Mouse (Mus musculus) liver, adult 2 months (tissue): ENCODE data around the gene Foxj1.

Source experiments
- CTCF ChIP-seq: fragments of 200-500 bp; IDR thresholded peaks from 2 replicates; pipeline ENCODE4 v1.5.1; 2011; ENCODE audit warnings: low read depth, low read length, control low read depth
- POLR2A ChIP-seq: fragments of 200-500 bp; IDR thresholded peaks from 2 replicates; pipeline ENCODE4 v1.6.1; 2011; ENCODE audit warnings: low read length, control low read depth; ENCODE audit not compliant: insufficient read depth; ENCODE audit errors: extremely low read depth

DNA sequence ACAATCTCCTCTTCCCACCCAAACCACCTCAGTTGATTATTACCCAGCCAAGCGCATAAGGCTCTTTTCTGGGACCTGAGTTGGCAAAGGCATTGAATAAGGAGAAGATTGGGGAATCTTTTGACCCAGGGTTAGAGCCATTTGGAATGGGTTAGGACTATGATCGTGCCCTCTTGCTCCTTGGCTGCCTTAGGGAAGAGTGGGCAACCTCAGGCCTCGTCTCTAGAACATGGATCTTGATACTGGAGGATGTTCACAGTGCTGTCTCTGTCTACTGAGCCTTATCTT, 2.3 kb downstream of the Foxj1 start:
- TF ChIP-seq CTCF (no peak), POLR2A (no peak)
